Mouse (Mus musculus) heart, adult 11 months (tissue): ENCODE results near the gene Kcnd3.

Experiments used
- DNase-seq: peaks from one replicate; pipeline ENCODE4 v3.0.0; 2022

Kcnd3 gene

GRCm38 (mm10) chr3:105704031-105705008 is 252.2 kb downstream of the Kcnd3 start, which contains the start of gene Inka2:
Gene Inka2 (plus strand): TSS chr3:105704599.
- peak; percentile 100 for DNase-seq

- peak; percentile 97 for DNase-seq
Measured at GRCm38 (mm10) chr3:105705061-105705549, 253.0 kb downstream of the Kcnd3 start.

- peak; percentile 86 for DNase-seq
Measured at GRCm38 (mm10) chr3:105705561-105705960, 253.4 kb downstream of the Kcnd3 start.

GRCm38 (mm10) chr3:105706366-105707020 is 254.4 kb downstream of the Kcnd3 start:
- DNase-seq = peak; percentile 96

GRCm38 (mm10) chr3:105707590-105707989 is 255.5 kb downstream of the Kcnd3 start:
- peak; percentile 85 for DNase-seq

DNA sequence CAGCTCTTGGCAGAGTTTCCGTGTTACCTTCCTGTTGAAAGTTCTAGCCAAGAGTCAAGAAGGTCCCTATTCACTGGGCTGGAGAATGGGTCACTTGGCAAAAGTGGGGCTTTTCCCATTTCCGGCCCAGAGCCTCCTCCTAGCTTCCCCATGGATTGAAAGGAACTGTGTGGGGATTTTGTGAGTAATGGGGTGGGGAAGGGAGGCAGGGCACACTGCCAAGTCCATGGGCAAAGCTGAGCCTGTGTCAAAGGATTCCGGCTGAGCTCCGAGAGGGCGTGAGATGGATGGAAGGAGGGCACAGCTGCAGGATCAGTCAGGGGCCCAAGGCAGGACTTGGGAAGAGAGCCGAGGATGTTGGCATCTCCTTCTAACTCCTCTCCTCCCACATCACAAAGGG is 258.1 kb downstream of the Kcnd3 start:
- peak; percentile 95 for DNase-seq

GRCm38 (mm10) chr3:105711741-105712140 is 259.6 kb downstream of the Kcnd3 start:
- peak; percentile 99 for DNase-seq

DNA sequence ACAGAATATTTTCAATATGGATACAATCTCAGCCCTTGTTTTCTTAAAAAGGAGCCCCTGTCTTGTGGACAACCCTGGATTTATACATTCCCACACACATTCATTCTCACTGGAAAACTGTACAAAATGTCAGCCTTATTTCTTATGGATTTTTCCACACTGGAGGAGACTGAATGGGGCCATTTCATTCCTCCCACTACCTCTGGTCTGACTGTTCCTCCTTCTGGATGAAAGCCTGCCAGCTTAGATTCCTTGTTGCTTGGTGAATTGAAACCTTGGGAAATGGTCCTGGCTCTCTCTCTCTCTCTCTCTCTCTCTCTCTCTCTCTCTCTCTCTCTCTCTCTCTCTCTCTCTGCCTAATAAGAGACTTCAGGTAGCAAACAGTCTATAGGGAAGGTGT is 260.7 kb downstream of the Kcnd3 start:
- DNase-seq = no peak

- peak; percentile 96 for DNase-seq
Measured at GRCm38 (mm10) chr3:105714091-105714819, 262.1 kb downstream of the Kcnd3 start.

DNA sequence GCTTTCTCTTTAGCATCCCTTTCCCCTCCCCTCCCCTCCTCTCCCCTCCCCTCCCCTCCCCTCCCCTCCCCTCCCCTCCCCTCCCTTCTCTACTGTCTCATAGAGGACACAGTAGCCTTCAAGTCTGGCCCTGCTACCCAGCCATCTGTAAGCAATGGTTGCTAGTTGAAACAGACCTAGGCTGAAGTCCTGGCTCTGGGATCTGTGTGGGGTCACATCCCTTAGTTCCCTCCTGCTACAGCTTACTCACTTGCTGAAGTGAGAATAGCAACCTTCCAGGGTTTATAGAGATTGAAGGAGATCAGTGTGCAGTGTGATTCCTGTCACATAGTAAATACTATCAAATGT is 262.7 kb downstream of the Kcnd3 start:
- peak; percentile 78 for DNase-seq

- peak; percentile 94 for DNase-seq
Measured at GRCm38 (mm10) chr3:105716353-105717000, 264.3 kb downstream of the Kcnd3 start.

- DNase-seq = peak; percentile 96
Measured at GRCm38 (mm10) chr3:105717856-105718555, 265.9 kb downstream of the Kcnd3 start.

GRCm38 (mm10) chr3:105718746-105719145 is 266.6 kb downstream of the Kcnd3 start:
- peak; percentile 77 for DNase-seq

- DNase-seq = peak; percentile 70
Measured at GRCm38 (mm10) chr3:105719979-105720378, 267.8 kb downstream of the Kcnd3 start.

GRCm38 (mm10) chr3:105720514-105720913 is 268.4 kb downstream of the Kcnd3 start:
- DNase-seq = peak; percentile 70

- peak; percentile 88 for DNase-seq
Measured at GRCm38 (mm10) chr3:105721681-105722201, 269.6 kb downstream of the Kcnd3 start.

DNA sequence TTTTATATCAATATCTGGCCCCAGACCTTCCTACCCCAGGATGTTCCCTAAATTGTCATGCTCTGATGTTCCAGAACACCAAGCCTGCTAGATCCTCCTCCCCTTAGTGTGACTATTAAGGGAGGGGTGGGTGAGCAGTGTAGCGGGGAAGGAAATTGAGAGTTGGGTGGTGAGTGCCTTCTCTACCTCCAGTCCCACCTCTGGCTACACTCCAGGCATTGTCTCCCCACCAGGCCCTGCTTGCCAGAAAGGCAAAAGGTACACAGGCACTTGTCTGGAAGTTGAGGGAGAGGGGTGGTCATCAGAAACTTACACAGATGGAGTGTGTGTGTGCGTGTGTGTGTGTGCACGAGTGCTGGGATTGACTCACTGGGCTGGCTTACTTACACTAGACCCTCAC is 270.4 kb downstream of the Kcnd3 start:
- DNase-seq = peak; percentile 96
